Mouse (Mus musculus): ENCODE data around the gene 2310034G01Rik.

2310034G01Rik gene

DNA sequence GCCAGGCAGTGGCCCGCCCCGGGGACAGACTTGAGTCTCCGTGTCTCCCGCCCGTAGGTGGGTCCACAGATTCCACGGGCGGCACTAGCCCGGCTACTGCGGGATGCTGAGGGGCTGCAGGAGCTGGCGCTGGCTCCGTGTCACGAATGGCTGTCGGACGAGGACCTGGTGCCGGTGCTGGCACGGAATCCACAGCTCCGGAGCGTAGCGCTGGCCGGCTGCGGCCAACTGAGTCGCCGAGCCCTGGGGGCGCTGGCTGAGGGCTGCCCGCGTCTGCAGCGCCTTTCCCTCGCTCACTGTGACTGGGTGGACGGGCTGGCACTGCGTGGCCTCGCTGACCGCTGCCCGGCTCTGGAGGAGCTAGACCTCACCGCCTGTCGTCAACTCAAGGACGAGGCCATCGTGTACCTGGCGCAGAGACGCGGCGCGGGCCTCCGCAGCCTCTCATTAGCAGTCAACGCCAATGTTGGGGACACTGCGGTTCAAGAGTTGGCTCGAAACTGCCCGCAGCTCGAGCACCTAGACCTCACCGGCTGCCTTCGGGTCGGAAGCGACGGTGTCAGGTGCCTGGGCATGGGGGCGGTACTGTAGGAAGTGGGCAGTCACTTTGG lies 21.0 kb downstream of the 2310034G01Rik start:
- in situ Hi-C loops (cut with MboI; ENCODE audit: low sequenced_read_pairs), result no loop called here

GRCm38 (mm10) chr19:46328081-46329030 lies 21.7 kb downstream of the 2310034G01Rik start, which contains the start of gene Fbxl15:
Gene Fbxl15, plus strand, starts transcription at chr19:46328184.
- in situ Hi-C loops (cut with MboI; ENCODE audit: low sequenced_read_pairs), result no loop called here

GRCm38 (mm10) chr19:46327531-46328064 lies 22.5 kb downstream of the 2310034G01Rik start:
- in situ Hi-C loops (cut with MboI; ENCODE audit: low sequenced_read_pairs), result no loop called here

GRCm38 (mm10) chr19:46326756-46327305 lies 23.3 kb downstream of the 2310034G01Rik start, which contains the start of gene Psd:
Gene Psd, minus strand, starts transcription at chr19:46327156.
- in situ Hi-C loops (cut with MboI; ENCODE audit: low sequenced_read_pairs), result no loop called here

- in situ Hi-C loops (cut with MboI; ENCODE audit: low sequenced_read_pairs), result no loop called here
Observed at GRCm38 (mm10) chr19:46326019-46326755, 23.9 kb downstream of the 2310034G01Rik start.

DNA sequence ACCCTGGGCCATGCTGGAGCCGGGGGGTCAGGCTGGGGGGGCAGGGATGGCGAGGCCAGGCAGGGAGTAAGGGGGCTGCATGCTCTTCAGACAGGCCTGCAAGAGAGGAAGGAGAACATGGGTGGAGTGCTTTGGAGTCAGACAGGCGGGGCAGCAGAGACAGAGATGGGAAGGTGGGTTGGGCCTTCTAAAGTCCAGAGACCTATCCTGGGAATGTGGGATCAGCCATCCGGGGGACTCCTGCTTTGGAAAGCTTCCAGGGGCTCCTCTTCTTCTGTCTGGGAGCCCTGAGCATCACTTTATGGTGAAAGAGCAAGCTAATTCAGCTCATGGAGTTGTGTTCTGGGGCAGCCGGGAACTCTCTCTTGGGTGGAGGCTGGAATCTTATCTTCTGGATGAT lies 25.2 kb downstream of the 2310034G01Rik start:
- in situ Hi-C loops (cut with MboI; ENCODE audit: low sequenced_read_pairs), result no loop called here

DNA sequence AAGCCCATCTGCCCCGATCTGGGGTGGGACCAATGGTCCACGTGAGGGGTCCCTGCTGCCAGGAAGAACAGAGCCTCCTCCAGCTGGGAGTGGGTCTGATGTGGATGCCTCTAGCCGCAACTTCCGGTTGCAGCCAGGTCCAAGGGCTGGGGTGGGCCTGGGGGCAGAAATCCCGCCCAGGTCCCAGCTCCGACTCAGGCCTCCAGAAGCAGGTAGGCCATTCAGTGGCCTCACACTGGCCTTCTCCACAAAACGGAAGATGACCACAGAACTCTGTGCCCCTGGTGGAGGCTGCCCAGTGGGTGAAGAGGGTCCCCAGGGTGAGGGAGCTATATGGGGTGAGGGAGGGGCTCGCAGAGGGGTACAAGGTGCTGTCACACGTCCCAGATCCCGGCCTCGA lies 25.7 kb downstream of the 2310034G01Rik start:
- in situ Hi-C loops (cut with MboI; ENCODE audit: low sequenced_read_pairs), result no loop called here

- in situ Hi-C loops (cut with MboI; ENCODE audit: low sequenced_read_pairs), result no loop called here
Observed at GRCm38 (mm10) chr19:46323716-46324115, 26.4 kb downstream of the 2310034G01Rik start.

DNA sequence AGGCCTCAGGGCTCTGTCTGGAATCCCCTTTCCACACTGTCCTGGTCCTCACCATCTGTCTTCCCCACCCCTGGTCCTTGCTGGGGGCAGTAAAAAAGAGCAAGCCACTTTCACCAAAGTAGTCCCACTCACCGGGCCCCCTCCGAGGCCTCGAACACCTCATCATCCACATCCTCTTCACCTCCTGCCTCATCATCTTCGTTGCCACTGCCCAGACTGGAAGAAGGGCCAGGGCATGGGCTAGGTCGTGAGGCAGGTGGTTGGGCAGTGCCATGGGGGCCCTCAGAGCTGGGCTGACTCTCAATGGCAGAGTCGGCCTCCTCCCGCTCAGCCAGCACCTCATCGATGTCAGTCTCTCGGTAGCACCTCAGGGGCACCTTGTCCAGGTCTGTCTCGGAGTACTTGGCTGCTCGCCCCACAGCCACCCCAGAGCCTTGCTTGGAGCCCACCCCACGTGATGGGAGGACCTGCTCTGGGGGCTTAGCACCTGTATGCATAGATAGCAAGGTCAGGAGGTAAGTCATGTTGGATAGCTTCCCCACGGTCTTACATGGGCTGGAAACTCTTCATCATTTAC lies 27.0 kb downstream of the 2310034G01Rik start:
- in situ Hi-C loops (cut with MboI; ENCODE audit: low sequenced_read_pairs), result no loop called here

DNA sequence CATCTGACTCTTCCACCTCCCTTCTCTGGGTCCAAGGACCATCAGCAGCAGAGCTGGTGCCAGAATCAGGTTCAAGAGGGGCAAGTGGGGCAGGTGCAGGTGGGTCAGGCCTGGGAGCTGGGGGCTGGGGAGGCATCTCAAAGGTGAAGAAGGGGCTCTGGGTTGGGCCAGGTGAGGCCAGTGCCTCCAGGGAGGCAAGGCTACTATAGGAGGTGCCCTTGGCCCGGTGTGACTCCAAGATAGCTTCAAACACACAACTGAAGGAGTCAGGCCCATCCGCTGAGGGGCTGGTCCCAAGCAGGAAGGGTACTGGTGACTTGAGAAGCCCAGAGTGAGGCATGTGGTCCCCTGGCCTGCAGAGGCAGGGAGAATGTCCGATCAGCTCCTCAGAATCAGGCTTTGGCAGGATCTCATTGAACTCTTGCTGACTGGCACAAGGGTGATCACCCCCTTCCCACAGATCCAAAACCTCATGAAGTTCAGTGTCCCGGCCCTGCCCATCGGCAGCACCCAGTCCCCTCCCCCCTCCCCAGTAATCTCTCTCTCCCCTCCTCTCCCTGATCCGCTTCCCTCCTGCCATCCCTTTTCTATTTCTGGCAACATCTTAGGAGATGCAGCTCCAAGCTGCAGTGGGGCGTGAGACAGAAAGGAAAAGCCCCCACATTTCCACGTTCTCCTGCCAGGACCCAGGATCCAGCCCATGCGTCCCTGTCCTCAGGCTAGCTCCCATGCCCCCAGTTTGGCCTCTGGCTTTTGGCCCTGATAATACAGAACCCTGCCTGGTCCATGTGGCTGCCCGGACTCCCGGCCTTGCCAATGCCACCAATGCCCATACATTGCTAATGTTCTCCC lies 27.7 kb downstream of the 2310034G01Rik start:
- in situ Hi-C loops (cut with MboI; ENCODE audit: low sequenced_read_pairs), result no loop called here

GRCm38 (mm10) chr19:46321101-46321943 lies 28.8 kb downstream of the 2310034G01Rik start:
- in situ Hi-C loops (cut with MboI; ENCODE audit: low sequenced_read_pairs), result no loop called here

DNA sequence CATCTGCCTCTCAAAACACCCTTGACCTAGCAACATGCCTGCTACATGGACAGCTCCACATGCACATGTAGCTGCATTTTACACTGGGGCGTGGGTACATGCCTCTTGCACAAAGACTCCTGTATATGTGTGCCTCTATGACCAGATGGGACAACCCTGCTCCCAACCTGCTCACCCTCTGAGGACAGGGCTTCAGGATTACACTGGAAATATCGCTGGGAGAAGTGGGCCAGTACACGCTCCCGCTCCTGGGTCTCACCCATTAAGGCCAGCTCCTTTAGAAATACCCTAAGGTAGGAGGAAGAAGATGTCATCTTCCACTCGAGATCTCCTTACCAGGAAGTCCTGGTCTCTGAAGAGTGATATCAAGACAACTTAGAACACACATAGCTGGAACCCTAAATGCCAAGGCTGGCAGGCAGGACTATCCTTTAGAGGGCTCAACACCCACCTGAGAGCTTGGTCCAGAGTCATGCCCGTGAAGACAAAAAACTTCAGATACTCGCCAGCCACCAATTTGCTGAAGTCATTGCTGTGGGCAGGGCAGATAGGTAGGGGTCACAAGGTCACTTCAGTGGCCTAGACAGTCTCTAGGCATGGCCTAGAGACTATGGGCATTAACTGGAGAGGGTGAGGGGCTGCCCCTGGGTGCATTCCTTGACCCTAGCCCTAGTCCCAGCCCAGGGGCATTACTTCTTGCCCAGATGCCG lies 29.9 kb downstream of the 2310034G01Rik start:
- in situ Hi-C loops (cut with MboI; ENCODE audit: low sequenced_read_pairs), result no loop called here

DNA sequence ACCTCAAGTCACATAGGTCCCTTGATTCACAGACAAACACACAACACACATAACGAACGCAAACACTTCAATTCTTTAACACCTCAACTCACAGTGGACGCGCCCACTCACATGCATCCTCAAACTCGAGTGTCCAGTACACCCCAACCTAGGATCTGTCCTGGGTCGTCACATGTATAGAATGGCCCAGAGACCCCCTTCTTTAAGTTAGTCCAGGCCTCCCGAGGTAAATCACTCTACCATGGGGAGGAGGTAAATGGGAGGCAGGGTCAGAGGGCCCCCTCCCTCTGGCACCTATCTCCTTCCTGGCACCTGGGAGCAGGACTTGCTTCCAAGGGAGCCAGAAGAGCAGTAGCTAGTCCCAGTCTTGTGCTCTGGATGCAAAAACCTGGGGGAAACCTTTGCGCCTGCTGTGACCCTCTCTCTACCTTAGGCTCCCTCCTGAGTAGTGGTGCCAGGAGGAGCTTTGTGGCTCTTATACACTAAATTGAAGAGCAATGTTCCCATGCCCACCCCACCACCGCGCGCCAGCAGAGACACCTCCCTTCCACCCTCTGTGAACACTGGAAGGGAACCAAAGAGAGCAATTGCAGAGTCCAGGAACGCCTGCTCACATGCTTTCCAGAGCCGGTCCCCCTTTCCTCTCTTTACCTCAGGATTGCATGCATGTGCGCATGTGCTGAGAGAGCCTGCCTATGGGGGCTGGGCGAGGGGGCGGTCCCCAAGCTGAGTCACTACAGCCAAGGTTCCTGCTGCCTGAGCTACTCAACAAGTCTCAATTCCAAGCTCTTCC lies 31.3 kb downstream of the 2310034G01Rik start:
- in situ Hi-C loops (cut with MboI; ENCODE audit: low sequenced_read_pairs), result no loop called here

GRCm38 (mm10) chr19:46318031-46318471 lies 32.1 kb downstream of the 2310034G01Rik start:
- in situ Hi-C loops (cut with MboI; ENCODE audit: low sequenced_read_pairs), result no loop called here

- in situ Hi-C loops (cut with MboI; ENCODE audit: low sequenced_read_pairs), result no loop called here
Observed at GRCm38 (mm10) chr19:46317546-46317885, 32.6 kb downstream of the 2310034G01Rik start.

- in situ Hi-C loops (cut with MboI; ENCODE audit: low sequenced_read_pairs), result no loop called here
Observed at GRCm38 (mm10) chr19:46316846-46317545, 33.1 kb downstream of the 2310034G01Rik start.

All from CH12F3 (cell line).